Mouse (Mus musculus) regulatory T cell (primary cell): ENCODE measurements at regions not wholly inside any gene's neighbourhood (a gene's known extent, or its start where the extent isn't known, plus 50 kb on each side); places are given as distances from the start of the nearest gene placed in this dataset.

Experiments
- in situ Hi-C: fragments of 300-600 bp; cut with MboI, MseI; formaldehyde crosslinking; loops from one replicate; pipeline ENCODE4 v1.15.1; 2025; ENCODE audit warnings: high pct_unique_total_duplicates

GRCm38 (mm10) chr9:116234170-116234569 lies 59.0 kb upstream of the Tgfbr2 start:
- in situ Hi-C loops: no loop called here

- in situ Hi-C loops: no loop called here
Observed at GRCm38 (mm10) chr9:116232386-116232785, 57.2 kb upstream of the Tgfbr2 start.

GRCm38 (mm10) chr9:116231351-116232311 lies 56.5 kb upstream of the Tgfbr2 start:
- in situ Hi-C loops: no loop called here

- in situ Hi-C loops: no loop called here
Observed at GRCm38 (mm10) chr9:116230346-116230745, 55.2 kb upstream of the Tgfbr2 start.

- in situ Hi-C loops: no loop called here
Observed at GRCm38 (mm10) chr9:116228443-116228842, 53.3 kb upstream of the Tgfbr2 start.

GRCm38 (mm10) chr9:116227738-116228137 lies 52.6 kb upstream of the Tgfbr2 start:
- in situ Hi-C loops: no loop called here
